Mouse (Mus musculus) liver, embryonic 14.5 days (tissue): ENCODE results near the gene Kcp.
A peak's percentile ranks its signal among the peaks of the same experiment; 100 is the strongest.

Source experiments
- CTCF ChIP-seq: IDR thresholded peaks from 2 replicates; pipeline ENCODE4 v1.5.1; 2016; ENCODE audit warnings: antibody characterized with exemption, low read depth, control low read depth
- EP300 ChIP-seq: IDR thresholded peaks from 2 replicates; pipeline ENCODE4 v1.6.1; 2016; ENCODE audit warnings: antibody characterized with exemption, low read depth

GRCm38 (mm10) chr6:29505493-29505892 lies 2.3 kb downstream of the Kcp start:
- peak; percentile 37 for TF ChIP-seq CTCF
- TF ChIP-seq EP300: no peak
